Mouse (Mus musculus) kidney, embryonic 16.5 days (tissue): ENCODE measurements at regions not wholly inside any gene's neighbourhood (a gene's known extent, or its start where the extent isn't known, plus 50 kb on each side); places are given as distances from the start of the nearest gene placed in this dataset.

ENCODE experiments used
- ATAC-seq: fragments of 200-750 bp; cut with Nextera tagmentation; 2 replicates; pipeline ENCODE4 v1.8.0; 2017; ENCODE audit warnings: moderate TSS enrichment; ENCODE audit not compliant: low FRiP score, low TSS enrichment
- H3K27ac ChIP-seq: fragments of 300-500 bp; sonication (generic); 2 replicates; pipeline ENCODE4 v1.5.1; 2014; ENCODE audit warnings: low read length
- H3K27me3 ChIP-seq: fragments of 300-500 bp; sonication (generic); 2 replicates; pipeline ENCODE4 v1.6.1; 2014; ENCODE audit warnings: low read length, control low read depth, mixed read lengths; ENCODE audit not compliant: insufficient read depth
- H3K36me3 ChIP-seq: fragments of 300-500 bp; sonication (generic); 2 replicates; pipeline ENCODE4 v1.6.1; 2014; ENCODE audit warnings: low read length, control low read depth, mixed read lengths; ENCODE audit not compliant: insufficient read depth
- H3K4me1 ChIP-seq: fragments of 300-500 bp; sonication (generic); 2 replicates; pipeline ENCODE4 v1.6.1; 2014; ENCODE audit warnings: low read length, control low read depth, mixed read lengths; ENCODE audit not compliant: insufficient read depth
- H3K4me2 ChIP-seq: fragments of 300-500 bp; sonication (generic); replicated peaks from 2 replicates; pipeline ENCODE4 v1.6.1; 2014; ENCODE audit warnings: low read depth, low read length
- H3K4me3 ChIP-seq: fragments of 300-500 bp; sonication (generic); 2 replicates; pipeline ENCODE4 v1.5.1; 2014; ENCODE audit warnings: mild to moderate bottlenecking, low read length
- H3K9ac ChIP-seq: fragments of 300-500 bp; sonication (generic); replicated peaks from 2 replicates; pipeline ENCODE4 v1.6.1; 2014; ENCODE audit warnings: low read length
- H3K9me3 ChIP-seq: fragments of 300-500 bp; sonication (generic); 2 replicates; pipeline ENCODE4 v1.6.1; 2016; ENCODE audit warnings: low read length, control low read depth
- WGBS: fragments of 180-500 bp; shearing (Covaris S2); extraction: QIAGEN DNeasy Blood & Tissue Kit; methylation state at CpG from one replicate; pipeline ENCODE4 v1.1.7; 2014; 5-methylcytosine and 5-hydroxymethylcytosine counted together

GRCm38 (mm10) chr5:64577424-64577823 lies 225.8 kb upstream of the Klf3 start:
- no peaks in the 10 kb centered on the region for H3K36me3 ChIP-seq
- H3K27ac ChIP-seq: peak overlapping the region; percentile 47
- H3K4me2 ChIP-seq: no peak overlapping the region
- H3K4me1 ChIP-seq: peaks cover 63% of the 10 kb centered on the region
- no peak for ATAC-seq
- H3K4me3 ChIP-seq: no peak overlapping the region
- 56% methylated on average over 7 of the region's 7 CpGs for WGBS
- H3K9ac ChIP-seq: no peak overlapping the region
- H3K27me3 ChIP-seq: no peaks in the 10 kb centered on the region
- no peaks in the 10 kb centered on the region for H3K9me3 ChIP-seq

- 73% methylated on average over 6 of the region's 6 CpGs for WGBS
- Histone ChIP-seq H3K9ac (no peak overlapping the region), H3K27me3 (no peaks in the 10 kb centered on the region), H3K4me1 (peaks cover 63% of the 10 kb centered on the region), H3K36me3 (no peaks in the 10 kb centered on the region), H3K9me3 (no peaks in the 10 kb centered on the region), H3K27ac (peak overlapping the region; percentile 93), H3K4me3 (no peak overlapping the region), H3K4me2 (no peak overlapping the region)
- ATAC-seq: no peak
Observed at GRCm38 (mm10) chr5:64578536-64578935, 224.7 kb upstream of the Klf3 start.

GRCm38 (mm10) chr5:64579086-64579485 lies 224.1 kb upstream of the Klf3 start:
- H3K27me3 ChIP-seq: no peaks in the 10 kb centered on the region
- 0 out of 2 replicates have a peak, but pooled peaks have one; percentile 18 for ATAC-seq
- peaks cover 63% of the 10 kb centered on the region for H3K4me1 ChIP-seq
- no peak overlapping the region for H3K4me3 ChIP-seq
- 17% methylated on average over 5 of the region's 5 CpGs for WGBS
- no peak overlapping the region for H3K9ac ChIP-seq
- no peaks in the 10 kb centered on the region for H3K9me3 ChIP-seq
- peak overlapping the region; percentile 93 for H3K27ac ChIP-seq
- H3K4me2 ChIP-seq: no peak overlapping the region
- no peaks in the 10 kb centered on the region for H3K36me3 ChIP-seq

GRCm38 (mm10) chr5:64579494-64580339 lies 223.5 kb upstream of the Klf3 start:
- peak overlapping the region; percentile 93 for H3K27ac ChIP-seq
- no peaks in the 10 kb centered on the region for H3K9me3 ChIP-seq
- H3K9ac ChIP-seq: peak overlapping the region; percentile 45
- H3K36me3 ChIP-seq: no peaks in the 10 kb centered on the region
- no peaks in the 10 kb centered on the region for H3K27me3 ChIP-seq
- peak overlapping the region; percentile 40 for H3K4me2 ChIP-seq
- H3K4me3 ChIP-seq: 0 out of 2 replicates have a peak overlapping the region, but pooled peaks have one; percentile 5
- 3% methylated on average over 14 of the region's 14 CpGs for WGBS
- peak; percentile 93 for ATAC-seq
- peaks cover 63% of the 10 kb centered on the region for H3K4me1 ChIP-seq

- Histone ChIP-seq H3K4me1 (peaks cover 63% of the 10 kb centered on the region), H3K36me3 (no peaks in the 10 kb centered on the region), H3K27ac (peak overlapping the region; percentile 93), H3K4me2 (peak overlapping the region; percentile 40; the same call in 1 of the 2 replicates), H3K9me3 (no peaks in the 10 kb centered on the region), H3K4me3 (no peak overlapping the region), H3K9ac (peak overlapping the region; percentile 45; the same call in 1 of the 2 replicates), H3K27me3 (no peaks in the 10 kb centered on the region)
- 46% methylated on average over 3 of the region's 3 CpGs for WGBS
- ATAC-seq: no peak
Observed at GRCm38 (mm10) chr5:64580340-64580723, 222.9 kb upstream of the Klf3 start.

- no peak for ATAC-seq
- Histone ChIP-seq H3K27ac (peak overlapping the region; percentile 93), H3K4me2 (no peak overlapping the region), H3K4me1 (peaks cover 59% of the 10 kb centered on the region), H3K4me3 (no peak overlapping the region), H3K27me3 (no peaks in the 10 kb centered on the region), H3K36me3 (no peaks in the 10 kb centered on the region), H3K9ac (no peak overlapping the region), H3K9me3 (no peaks in the 10 kb centered on the region)
- WGBS: 78% methylated on average over 6 of the region's 6 CpGs
Observed at GRCm38 (mm10) chr5:64580786-64581445, 222.3 kb upstream of the Klf3 start.

GRCm38 (mm10) chr5:64581461-64581860 lies 221.7 kb upstream of the Klf3 start:
- Histone ChIP-seq H3K4me1 (peaks cover 54% of the 10 kb centered on the region), H3K27ac (peak overlapping the region; percentile 37; the same call in 1 of the 2 replicates)

GRCm38 (mm10) chr5:64582031-64582430 lies 221.2 kb upstream of the Klf3 start:
- Histone ChIP-seq H3K9ac (no peak overlapping the region), H3K27me3 (no peaks in the 10 kb centered on the region), H3K9me3 (peaks cover 2% of the 10 kb centered on the region), H3K36me3 (no peaks in the 10 kb centered on the region), H3K4me1 (peaks cover 48% of the 10 kb centered on the region), H3K4me3 (no peak overlapping the region), H3K27ac (no peak overlapping the region; the same call in 1 of the 2 replicates), H3K4me2 (no peak overlapping the region)
- ATAC-seq: no peak
- WGBS: 73% methylated on average over 9 of the region's 9 CpGs

More at GRCm38 (mm10) chr5:64581461-64581860, 221.7 kb upstream of the Klf3 start:
- Histone ChIP-seq H3K4me2 (no peak overlapping the region), H3K36me3 (no peaks in the 10 kb centered on the region), H3K9me3 (no peaks in the 10 kb centered on the region), H3K9ac (no peak overlapping the region), H3K27me3 (no peaks in the 10 kb centered on the region), H3K4me3 (no peak overlapping the region)
- no peak for ATAC-seq
- 48% methylated on average over 8 of the region's 8 CpGs for WGBS

- 87% methylated on average over 1 of the region's 1 CpGs for WGBS
- peaks cover 31% of the 10 kb centered on the region for H3K4me1 ChIP-seq
Observed at GRCm38 (mm10) chr5:64584308-64584707, 218.9 kb upstream of the Klf3 start.

More at GRCm38 (mm10) chr5:64584308-64584707, 218.9 kb upstream of the Klf3 start:
- Histone ChIP-seq H3K36me3 (no peaks in the 10 kb centered on the region), H3K4me2 (no peak overlapping the region), H3K9ac (no peak overlapping the region), H3K27ac (no peak overlapping the region), H3K9me3 (peaks cover 5% of the 10 kb centered on the region), H3K4me3 (no peak overlapping the region), H3K27me3 (no peaks in the 10 kb centered on the region)
- no peak for ATAC-seq
